Mouse (Mus musculus) stomach, embryonic 16.5 days (tissue): ENCODE data around the gene Gtf2ird1. TPM values are rescaled to one million over a fixed set of nuclear protein-coding genes. Genes with fewer than 3 reads are reported as not detected.

ENCODE experiments used
- ATAC-seq: fragments of 200-750 bp; cut with Nextera tagmentation; 2 replicates; pipeline ENCODE4 v1.8.0; 2017; ENCODE audit warnings: moderate number of reproducible peaks, moderate TSS enrichment; ENCODE audit not compliant: insufficient read depth, low FRiP score
- H3K27ac ChIP-seq: fragments of 300-500 bp; sonication (generic); 2 replicates; pipeline ENCODE4 v1.5.1; 2014; ENCODE audit warnings: low read length
- H3K27me3 ChIP-seq: fragments of 300-500 bp; sonication (generic); 2 replicates; pipeline ENCODE4 v1.6.1; 2014; ENCODE audit warnings: low read length, control low read depth, mixed read lengths; ENCODE audit not compliant: control insufficient read depth, insufficient read depth
- H3K36me3 ChIP-seq: fragments of 300-500 bp; sonication (generic); 2 replicates; pipeline ENCODE4 v1.6.1; 2014; ENCODE audit warnings: low read length; ENCODE audit not compliant: control insufficient read depth, insufficient read depth
- H3K4me1 ChIP-seq: fragments of 300-500 bp; sonication (generic); 2 replicates; pipeline ENCODE4 v1.6.1; 2014; ENCODE audit warnings: low read length, control low read depth, mixed read lengths; ENCODE audit not compliant: control insufficient read depth, insufficient read depth
- H3K4me2 ChIP-seq: fragments of 300-500 bp; sonication (generic); 2 replicates; pipeline ENCODE4 v1.6.1; 2014; ENCODE audit warnings: low read depth, low read length, mixed read lengths
- H3K4me3 ChIP-seq: fragments of 300-500 bp; sonication (generic); replicated peaks from 2 replicates; pipeline ENCODE4 v1.5.1; 2014; ENCODE audit warnings: mild to moderate bottlenecking, low read length
- H3K9ac ChIP-seq: fragments of 300-500 bp; sonication (generic); 2 replicates; pipeline ENCODE4 v1.6.1; 2014; ENCODE audit warnings: low read length
- H3K9me3 ChIP-seq: fragments of 300-500 bp; sonication (generic); replicated peaks from 2 replicates; pipeline ENCODE4 v1.6.1; 2016; ENCODE audit warnings: low read length, control low read depth; ENCODE audit not compliant: control insufficient read depth
- WGBS: fragments of 180-500 bp; shearing (Covaris S2); extraction: QIAGEN DNeasy Blood & Tissue Kit; methylation state at CpG from one replicate; pipeline ENCODE4 v1.1.7; 2014; 5-methylcytosine and 5-hydroxymethylcytosine counted together
- polyA plus RNA-seq: library from polyadenylated mRNA; unstranded; fragments of >200 nt; fragmentation: Nextera tagmentation; extraction: Ambion mirVana; gene quantifications from 2 replicates; pipeline ENCODE4 v1.2.1, GENCODE M21; 2015

The Gtf2ird1 gene
- polyA plus RNA-seq = 70.5 and 75.0 TPM in 2 replicates

DNA sequence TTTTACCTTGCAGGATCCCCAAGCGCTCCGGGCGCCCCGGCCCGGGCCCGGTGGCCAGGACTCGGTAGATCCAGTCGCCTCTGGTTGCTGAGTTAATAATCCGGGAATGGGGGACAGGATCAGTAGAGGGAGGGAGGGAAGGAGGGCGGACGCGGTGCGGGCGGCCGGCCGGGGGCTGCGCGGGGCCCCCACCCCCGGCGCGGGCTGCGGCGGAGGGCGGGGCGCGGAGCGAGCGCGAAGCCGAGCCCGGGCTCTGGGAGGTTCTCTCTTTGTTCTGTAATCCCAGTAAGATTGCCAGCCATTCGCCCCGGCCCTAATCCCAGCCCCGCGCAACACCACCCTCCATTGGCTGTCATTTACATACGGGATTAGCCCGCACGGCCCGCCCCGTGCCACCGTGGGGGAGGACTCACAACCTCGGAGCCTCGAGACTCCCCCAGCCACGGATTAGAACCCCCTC is at the start of gene Gtf2ird1:
Gtf2ird1 (minus strand) TSS at position 214 of the 460 bp plus-strand sequence.
- H3K27ac ChIP-seq = peak within 1 kb of the TSS; percentile 88
- H3K4me2 ChIP-seq = peak within 1 kb of the TSS; percentile 83
- H3K36me3 ChIP-seq = peaks cover 9% of the 10 kb centered on the region
- H3K4me3 ChIP-seq = peak within 1 kb of the TSS; percentile 79
- peaks cover 7% of the 10 kb centered on the region; the same call in 1 of the 2 replicates for H3K4me1 ChIP-seq
- H3K27me3 ChIP-seq = no peaks in the 10 kb centered on the region
- peaks cover 5% of the 10 kb centered on the region for H3K9me3 ChIP-seq
- WGBS = under 1% methylated on average over 44 of the region's 44 CpGs
- ATAC-seq = peak; percentile 89
- peak within 1 kb of the TSS; percentile 92 for H3K9ac ChIP-seq

DNA sequence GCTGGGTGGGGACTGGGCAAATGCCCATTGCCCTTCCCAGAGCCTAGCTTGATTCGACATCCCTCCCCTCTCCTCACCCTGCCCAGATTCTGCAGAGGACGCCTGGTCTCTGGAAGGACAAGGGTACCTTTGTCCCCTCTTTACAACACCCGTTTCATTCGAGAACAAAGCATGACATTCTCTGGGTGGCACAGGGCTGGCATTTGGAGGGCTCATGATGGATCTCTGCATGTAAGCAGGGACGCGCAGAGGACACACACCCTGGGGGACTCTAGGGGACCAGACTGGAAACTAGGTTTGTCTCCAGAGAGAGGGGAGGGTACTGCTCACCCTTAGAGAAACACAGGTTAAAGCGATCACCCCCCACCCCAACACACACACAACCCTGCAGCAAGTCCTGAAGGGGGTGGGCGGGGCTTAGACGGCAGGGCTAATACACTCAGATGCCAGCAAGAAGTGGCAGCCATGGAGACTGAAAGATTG is 49.3 kb upstream of the Gtf2ird1 start:
- no peak overlapping the region for H3K27ac ChIP-seq
- no peak overlapping the region for H3K4me3 ChIP-seq
- H3K36me3 ChIP-seq = peaks cover 14% of the 10 kb centered on the region
- H3K27me3 ChIP-seq = no peaks in the 10 kb centered on the region
- no peak overlapping the region for H3K9ac ChIP-seq
- WGBS = 77% methylated on average over 9 of the region's 9 CpGs
- H3K4me1 ChIP-seq = no peaks in the 10 kb centered on the region
- H3K9me3 ChIP-seq = no peaks in the 10 kb centered on the region
- ATAC-seq = peak; percentile 15; the same call in 1 of the 2 replicates
- no peak overlapping the region for H3K4me2 ChIP-seq

DNA sequence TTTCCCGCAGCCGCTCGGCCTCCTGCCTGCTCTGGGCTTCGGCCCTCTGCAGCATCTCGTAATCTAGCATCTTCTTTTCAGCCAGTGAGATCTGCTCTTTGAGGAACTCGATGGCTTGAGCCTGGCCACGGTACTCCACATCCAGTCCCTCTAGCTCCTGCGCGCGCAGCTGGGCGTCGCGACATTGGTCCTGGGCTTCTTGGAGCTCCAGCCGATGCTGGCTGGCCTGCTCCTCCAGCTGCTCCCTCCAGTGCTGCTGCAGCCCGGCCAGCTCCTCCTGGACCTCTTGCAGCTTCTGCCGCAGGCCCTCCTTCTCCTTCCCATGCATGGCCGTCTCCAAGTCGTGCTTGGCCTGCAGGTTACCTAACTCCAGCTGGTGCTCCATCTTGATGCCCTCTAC is 46.1 kb upstream of the Gtf2ird1 start:
- no peak overlapping the region for H3K9ac ChIP-seq
- H3K36me3 ChIP-seq = peaks cover 16% of the 10 kb centered on the region; the same call in 1 of the 2 replicates
- H3K27ac ChIP-seq = no peak overlapping the region
- no peak overlapping the region for H3K4me2 ChIP-seq
- H3K9me3 ChIP-seq = no peaks in the 10 kb centered on the region
- 92% methylated on average over 18 of the region's 18 CpGs for WGBS
- ATAC-seq = no peak
- no peaks in the 10 kb centered on the region for H3K27me3 ChIP-seq
- H3K4me3 ChIP-seq = no peak overlapping the region
- no peaks in the 10 kb centered on the region for H3K4me1 ChIP-seq

DNA sequence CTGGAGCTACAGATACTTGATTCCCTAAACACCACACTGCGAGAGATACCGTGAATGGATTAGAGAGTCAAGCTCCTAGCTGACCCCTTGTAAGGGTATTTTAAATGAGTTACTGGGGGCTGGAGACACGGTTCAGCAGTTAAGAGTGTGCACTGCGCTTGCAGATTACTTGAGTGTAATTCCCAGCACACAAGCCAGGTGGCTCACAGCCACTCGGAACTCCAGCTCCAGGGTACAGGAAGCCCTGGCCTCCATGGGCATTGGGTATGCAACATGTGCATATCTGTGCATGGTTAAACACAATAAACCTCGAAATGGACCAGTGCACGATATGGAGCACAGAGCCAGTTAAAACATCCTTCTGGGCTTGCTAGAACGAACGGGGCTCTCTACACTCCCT is 44.9 kb upstream of the Gtf2ird1 start:
- ATAC-seq = no peak
- WGBS = 84% methylated on average over 9 of the region's 9 CpGs
- Histone ChIP-seq H3K27me3 (no peaks in the 10 kb centered on the region), H3K27ac (no peak overlapping the region), H3K4me1 (no peaks in the 10 kb centered on the region), H3K4me3 (no peak overlapping the region), H3K36me3 (peaks cover 19% of the 10 kb centered on the region), H3K9me3 (no peaks in the 10 kb centered on the region), H3K4me2 (no peak overlapping the region), H3K9ac (no peak overlapping the region)

DNA sequence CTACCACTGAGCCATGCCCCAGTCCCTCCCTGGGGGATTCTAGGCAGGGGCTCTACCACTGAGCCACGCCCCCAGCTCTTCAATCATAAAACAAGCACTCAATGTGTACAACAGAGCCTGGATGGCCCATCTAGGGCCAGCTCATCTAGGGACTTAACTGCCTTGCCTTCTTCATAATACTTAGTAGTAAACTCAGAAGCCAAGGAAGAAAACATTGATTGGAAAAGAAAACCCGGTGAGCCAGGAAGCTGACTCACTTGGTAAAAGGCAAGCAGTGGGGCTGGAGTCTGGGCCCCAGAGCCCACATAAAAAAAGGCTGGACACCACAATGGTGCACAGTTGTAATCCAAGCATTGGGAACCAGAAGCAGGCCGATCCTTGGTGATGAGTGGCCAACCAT is 44.2 kb upstream of the Gtf2ird1 start:
- Histone ChIP-seq H3K4me1 (no peaks in the 10 kb centered on the region), H3K4me3 (no peak overlapping the region), H3K9me3 (no peaks in the 10 kb centered on the region), H3K9ac (no peak overlapping the region), H3K36me3 (peaks cover 19% of the 10 kb centered on the region), H3K27ac (no peak overlapping the region), H3K4me2 (no peak overlapping the region), H3K27me3 (no peaks in the 10 kb centered on the region)
- ATAC-seq = no peak
- 88% methylated on average over 3 of the region's 3 CpGs for WGBS

DNA sequence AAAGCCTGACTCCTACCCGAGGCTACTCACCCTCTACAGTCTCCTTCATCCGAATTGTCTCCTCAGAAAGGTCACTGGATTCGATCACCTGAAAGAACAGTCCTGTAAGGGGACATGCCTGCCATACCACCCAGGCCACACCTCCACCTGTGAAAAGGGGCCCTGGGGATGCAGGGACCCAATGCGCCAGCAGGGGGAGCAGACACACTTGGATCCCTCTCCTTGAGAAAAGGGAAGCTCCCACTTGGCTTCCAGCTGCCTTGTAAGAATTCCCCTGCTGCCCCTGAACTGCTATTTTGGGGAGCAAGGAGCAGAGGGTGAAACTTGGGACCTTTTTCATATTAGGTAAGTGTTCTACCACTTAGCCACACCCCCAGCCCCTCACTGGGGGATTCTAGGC is 43.5 kb upstream of the Gtf2ird1 start:
- WGBS = 80% methylated on average over 4 of the region's 4 CpGs
- Histone ChIP-seq H3K4me2 (no peak overlapping the region), H3K27ac (no peak overlapping the region), H3K27me3 (no peaks in the 10 kb centered on the region), H3K9me3 (no peaks in the 10 kb centered on the region), H3K4me3 (no peak overlapping the region), H3K9ac (no peak overlapping the region), H3K4me1 (no peaks in the 10 kb centered on the region), H3K36me3 (peaks cover 20% of the 10 kb centered on the region)
- no peak for ATAC-seq

DNA sequence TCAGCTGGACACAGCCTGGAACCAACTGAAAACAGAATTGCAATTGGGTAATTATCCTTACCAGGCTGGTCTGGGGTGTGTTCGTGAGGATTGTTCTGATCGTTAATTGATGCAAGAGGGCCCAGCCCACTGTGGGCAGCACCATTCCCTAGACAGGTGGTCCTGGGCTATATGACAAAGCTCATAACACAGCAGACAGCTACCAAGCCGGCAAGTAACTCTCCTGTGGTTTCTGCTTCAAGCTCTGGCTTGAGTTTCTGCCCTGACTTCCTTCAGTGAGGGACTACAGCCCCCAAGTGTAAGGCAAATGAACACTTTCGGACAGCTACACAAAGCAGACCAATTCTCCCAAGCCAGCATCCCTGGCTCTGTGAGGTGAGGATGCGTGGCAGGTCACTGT is 40.5 kb upstream of the Gtf2ird1 start:
- Histone ChIP-seq H3K36me3 (peaks cover 19% of the 10 kb centered on the region), H3K27ac (no peak overlapping the region), H3K9me3 (no peaks in the 10 kb centered on the region), H3K9ac (no peak overlapping the region), H3K27me3 (no peaks in the 10 kb centered on the region), H3K4me3 (no peak overlapping the region), H3K4me2 (no peak overlapping the region), H3K4me1 (peaks cover 2% of the 10 kb centered on the region; the same call in 1 of the 2 replicates)
- WGBS = 92% methylated on average over 5 of the region's 5 CpGs
- ATAC-seq = no peak

DNA sequence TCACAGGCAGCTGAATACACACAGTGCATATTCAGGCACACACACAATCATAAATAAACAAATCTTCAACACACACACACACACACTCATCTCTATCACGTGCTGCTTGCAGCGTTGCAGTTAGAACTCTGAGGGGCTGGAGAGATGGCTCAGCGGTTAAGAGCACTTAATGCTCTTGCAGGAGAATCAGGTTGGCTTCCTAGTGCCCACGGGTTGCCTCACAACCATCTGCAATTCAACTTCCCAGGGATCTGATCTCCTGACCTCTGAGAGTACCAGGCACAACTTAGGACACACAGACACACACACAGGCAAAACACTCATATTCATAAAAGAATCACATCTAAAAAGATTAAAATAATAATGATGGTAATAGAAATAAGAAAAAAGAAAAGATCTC is 39.3 kb upstream of the Gtf2ird1 start:
- Histone ChIP-seq H3K9ac (no peak overlapping the region), H3K27ac (no peak overlapping the region), H3K9me3 (no peaks in the 10 kb centered on the region), H3K4me3 (no peak overlapping the region), H3K4me1 (peaks cover 4% of the 10 kb centered on the region; the same call in 1 of the 2 replicates), H3K36me3 (peaks cover 17% of the 10 kb centered on the region), H3K4me2 (no peak overlapping the region), H3K27me3 (no peaks in the 10 kb centered on the region)
- WGBS = 66% methylated on average over 4 of the region's 4 CpGs
- no peak for ATAC-seq

DNA sequence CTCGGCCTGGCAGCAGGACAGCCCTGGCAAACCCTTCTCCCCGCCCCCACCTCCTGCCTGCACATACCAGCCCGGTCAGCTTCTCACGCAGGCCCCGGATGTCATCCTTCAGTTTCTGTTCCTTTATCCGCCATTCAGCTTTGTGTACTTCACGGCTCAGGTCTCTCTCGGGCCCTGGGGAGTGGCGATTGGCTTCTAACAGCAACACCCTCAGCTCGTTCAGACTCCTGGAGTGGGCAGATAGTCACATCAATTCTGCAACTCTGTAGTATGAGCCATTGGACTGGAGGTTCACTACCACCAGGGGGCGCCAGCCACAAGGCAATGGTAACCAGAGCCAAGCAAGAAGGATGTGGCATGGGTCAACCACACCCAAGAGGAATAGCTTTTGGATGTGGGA is 37.6 kb upstream of the Gtf2ird1 start:
- H3K9ac ChIP-seq = no peak overlapping the region
- H3K27ac ChIP-seq = no peak overlapping the region
- H3K4me3 ChIP-seq = no peak overlapping the region
- peak; percentile 58; the same call in 1 of the 2 replicates for ATAC-seq
- 51% methylated on average over 11 of the region's 11 CpGs for WGBS
- peaks cover 26% of the 10 kb centered on the region for H3K36me3 ChIP-seq
- H3K27me3 ChIP-seq = no peaks in the 10 kb centered on the region
- H3K4me1 ChIP-seq = peaks cover 4% of the 10 kb centered on the region; the same call in 1 of the 2 replicates
- no peaks in the 10 kb centered on the region for H3K9me3 ChIP-seq
- no peak overlapping the region for H3K4me2 ChIP-seq
